Comparison of ENCODE assay signal across 11 mouse cellular contexts in the genomic region with DNA sequence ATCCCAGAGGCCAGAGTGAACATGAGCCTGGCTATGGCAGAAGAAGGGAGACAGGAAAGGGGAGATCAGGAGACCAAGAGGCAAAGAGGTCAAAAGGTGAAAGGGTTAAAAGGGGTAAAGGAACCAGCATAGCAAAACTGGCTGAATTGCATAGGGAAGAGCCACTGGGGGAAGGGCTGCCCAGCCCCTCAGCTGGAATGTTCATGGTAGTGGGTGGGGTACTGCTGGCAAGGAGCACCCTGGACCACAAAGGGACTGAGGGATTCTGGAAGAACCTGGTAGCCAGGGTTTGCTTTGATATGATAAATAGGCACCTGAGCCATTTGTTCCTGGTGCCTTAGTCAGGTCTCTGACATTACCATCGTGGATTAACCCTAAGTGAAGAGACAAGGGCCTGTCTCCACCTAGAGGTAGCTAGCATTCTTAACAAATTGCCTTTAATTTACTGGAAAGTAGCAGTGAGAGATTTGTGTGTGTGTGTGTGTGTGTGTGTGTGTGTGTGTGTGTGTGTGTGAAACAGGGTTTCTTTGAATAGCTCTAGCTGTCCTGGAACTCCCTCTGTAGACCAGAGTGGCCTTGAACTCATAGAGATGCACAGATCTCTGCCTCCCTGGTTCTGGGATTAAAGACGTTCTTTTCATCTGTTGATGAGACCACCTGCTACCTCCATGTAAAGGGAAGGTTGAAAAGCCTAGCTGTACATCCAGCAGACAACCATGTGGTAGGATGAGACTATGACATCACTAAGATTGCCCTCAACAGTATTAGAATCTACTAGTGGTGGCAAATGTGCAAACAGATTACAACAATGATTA. TPM values are rescaled to one million over a fixed set of nuclear protein-coding genes. Genes with fewer than 3 reads are reported as not detected.
DNase-seq lines count a peak whose midpoint lies in the region; ATAC-seq and TF ChIP-seq lines count a peak whose summit lies in the region.
"Had no signal": no experiment of that assay in that cellular context is flagged by ENCODE, and none has a peak within 500 bp of the region (broad histone marks: within the 10 kb centered on the region; RNA-seq: fewer than 3 reads in every experiment).

No protein-coding gene starts in this region.

- 38% methylated on average over 2 of the region's 2 CpGs for WGBS in heart, postnatal 0 days

- DNase-seq in heart, postnatal 0 days (ENCODE audit: low spot score) = peak; percentile 52
- DNase-seq in heart, postnatal 10 days = no peak
- DNase-seq in 3T3-L1 (ENCODE audit: low read depth, low spot score) = peak; percentile 48
- DNase-seq in ES-CJ7 (ENCODE audit: low read depth, low spot score) = peak; percentile 99
- DNase-seq in embryo, embryonic 11 days = peak; percentile 36
- no peak for DNase-seq in testis, postnatal 14 days (ENCODE audit: low spot score)
- DNase-seq in heart, adult 18-20 months = no peak
- no peak for DNase-seq in ovary, postnatal 10 days (ENCODE audit: low spot score)
- DNase-seq: cerebellum, adult 18-20 months had no signal

- H3K4me2 ChIP-seq in heart, postnatal 0 days (ENCODE audit: low read depth, low read length) = no peak overlapping the region
- H3K4me2 ChIP-seq: hindbrain, embryonic 12.5 days had no signal

- no peaks in the 10 kb centered on the region for H3K27me3 ChIP-seq in heart, postnatal 0 days (ENCODE audit: control insufficient read depth, insufficient read depth, low read length)
- H3K27me3 ChIP-seq: hindbrain, embryonic 12.5 days had no signal

- no peak overlapping the region for H3K4me3 ChIP-seq in heart, postnatal 0 days (ENCODE audit: low read depth, low read length)
- H3K4me3 ChIP-seq: hindbrain, embryonic 12.5 days; megakaryocyte, embryonic 14.5 days had no signal

- no peaks in the 10 kb centered on the region for H3K4me1 ChIP-seq in heart, postnatal 0 days (ENCODE audit: control insufficient read depth, insufficient read depth)
- H3K4me1 ChIP-seq: hindbrain, embryonic 12.5 days had no signal

- no peak overlapping the region for H3K9ac ChIP-seq in heart, postnatal 0 days (replicated peaks; ENCODE audit: low read depth, low read length)
- H3K9ac ChIP-seq: hindbrain, embryonic 12.5 days had no signal

- TF ChIP-seq CTCF in heart, postnatal 0 days (IDR thresholded peaks at IDR 0.05; ENCODE audit: low read depth) = peak; percentile 55

- no peaks in the 10 kb centered on the region for H3K36me3 ChIP-seq in heart, postnatal 0 days (replicated peaks; ENCODE audit: control insufficient read depth, insufficient read depth, low read length)
- H3K36me3 ChIP-seq: hindbrain, embryonic 12.5 days had no signal

- intact Hi-C loops in heart, postnatal 10 days (cut with DNase I) = loop anchor here (2.0 kb wide), 1 partner anchor 197 kb away; the partner anchor contains the start of gene Trappc3l

- no peak overlapping the region for H3K27ac ChIP-seq in heart, postnatal 0 days (ENCODE audit: low read depth)
- H3K27ac ChIP-seq: hindbrain, embryonic 12.5 days had no signal

- no peak for ATAC-seq in heart, postnatal 0 days (ENCODE audit: insufficient read depth, low read depth)

- no peak for TF ChIP-seq EP300 in heart, postnatal 0 days (IDR thresholded peaks at IDR 0.05; ENCODE audit: low read depth)

- no peaks in the 10 kb centered on the region for H3K9me3 ChIP-seq in heart, postnatal 0 days (replicated peaks; ENCODE audit: control insufficient read depth, low read length)
- H3K9me3 ChIP-seq: hindbrain, embryonic 12.5 days; megakaryocyte, embryonic 14.5 days had no signal

RNA-seq across cellular contexts. Expression of gene Dse, which starts 26.6 kb away (rescaled TPM):
- total RNA-seq in heart, postnatal 0 days (2014; rRNA removed; ENCODE audit: low replicate concordance) = 19.5 and 36.9 TPM in 2 replicates
- 5.8 and 6.1 TPM in 2 replicates for polyA plus RNA-seq in heart, postnatal 0 days (2015; fragmentation: Nextera tagmentation; extraction: Ambion mirVana)
- total RNA-seq in heart, postnatal 10 days (2021) = 1 to 10 TPM; 8.6 to 10.0 TPM
- 1 to 10 TPM; 4.0 to 4.4 TPM for total RNA-seq in heart, adult 18-20 months (2021)

RNA-seq across cellular contexts. Expression of gene Tspyl1, which starts 47.9 kb away (rescaled TPM):
- 56.3 and 62.1 TPM in 2 replicates for total RNA-seq in heart, postnatal 0 days (2014; rRNA removed; ENCODE audit: low replicate concordance)
- polyA plus RNA-seq in heart, postnatal 0 days (2015; fragmentation: Nextera tagmentation; extraction: Ambion mirVana) = 61.2 and 69.1 TPM in 2 replicates
- total RNA-seq in heart, postnatal 10 days (2021) = 10 to 100 TPM; 52.3 to 57.4 TPM
- total RNA-seq in heart, adult 18-20 months (2021) = 10 to 100 TPM; 62.1 to 64.1 TPM

Comparison
In these comparisons a context has a peak if more than half of its experiments do, and no peak if none do; other contexts are left out.
1. DNase-seq: peak in heart, postnatal 0 days (single experiment), 3T3-L1 (single experiment), ES-CJ7 (single experiment) and embryo, embryonic 11 days (single experiment); none in heart, postnatal 10 days (0 of 2), testis, postnatal 14 days (single experiment), heart, adult 18-20 months (0 of 2) and ovary, postnatal 10 days (single experiment).